Mouse (Mus musculus) hindbrain, embryonic 15.5 days (tissue): ENCODE measurements around the gene Ush2a. TPM values are rescaled to one million over a fixed set of nuclear protein-coding genes. Genes with fewer than 3 reads are reported as not detected.

Experiments
- ATAC-seq: fragments of 200-750 bp; cut with Nextera tagmentation; 2 replicates; pipeline ENCODE4 v1.8.0; 2017; ENCODE audit warnings: low read depth, moderate number of reproducible peaks, moderate TSS enrichment; ENCODE audit not compliant: low FRiP score
- H3K27ac ChIP-seq: fragments of 300-500 bp; sonication (generic); replicated peaks from 2 replicates; pipeline ENCODE4 v1.5.1; 2015; ENCODE audit warnings: mild to moderate bottlenecking, inconsistent platforms
- H3K27me3 ChIP-seq: fragments of 300-500 bp; sonication (generic); 2 replicates; pipeline ENCODE4 v1.6.1; 2015; ENCODE audit warnings: control low read depth, inconsistent platforms
- H3K36me3 ChIP-seq: fragments of 300-500 bp; sonication (generic); 2 replicates; pipeline ENCODE4 v1.6.1; 2015; ENCODE audit warnings: control low read depth, inconsistent platforms
- H3K4me1 ChIP-seq: fragments of 300-500 bp; sonication (generic); replicated peaks from 2 replicates; pipeline ENCODE4 v1.6.1; 2015; ENCODE audit warnings: control low read depth, inconsistent platforms
- H3K4me2 ChIP-seq: fragments of 300-500 bp; sonication (generic); 2 replicates; pipeline ENCODE4 v1.6.1; 2015; ENCODE audit warnings: moderate library complexity, mild to moderate bottlenecking, inconsistent platforms
- H3K4me3 ChIP-seq: fragments of 300-500 bp; sonication (generic); 2 replicates; pipeline ENCODE4 v1.5.1; 2015; ENCODE audit warnings: mild to moderate bottlenecking, inconsistent platforms
- H3K9ac ChIP-seq: fragments of 300-500 bp; sonication (generic); 2 replicates; pipeline ENCODE4 v1.6.1; 2015; ENCODE audit warnings: inconsistent platforms
- H3K9me3 ChIP-seq: fragments of 300-500 bp; sonication (generic); 2 replicates; pipeline ENCODE4 v1.6.1; 2016; ENCODE audit warnings: control low read depth, inconsistent platforms
- WGBS: fragments of 180-500 bp; shearing (Covaris S2); methylation state at CpG from one replicate; pipeline ENCODE4 v1.1.7; 2015; 5-methylcytosine and 5-hydroxymethylcytosine counted together
- polyA plus RNA-seq: library from polyadenylated mRNA; unstranded; fragments of >200 nt; fragmentation: Nextera tagmentation; extraction: Ambion mirVana; gene quantifications from 2 replicates; pipeline ENCODE4 v1.2.1, GENCODE M21; 2015

Ush2a gene
- polyA plus RNA-seq, 1 experiment from 2014 or later, result 0.08 TPM

- no peak overlapping the region for H3K27ac ChIP-seq
- no peak overlapping the region for H3K9ac ChIP-seq
- H3K36me3 ChIP-seq, result no peaks in the 10 kb centered on the region
- H3K4me3 ChIP-seq, result no peak overlapping the region
- H3K9me3 ChIP-seq, result no peaks in the 10 kb centered on the region
- ATAC-seq, result no peak
- 58% methylated on average over 5 of the region's 5 CpGs for WGBS
- H3K27me3 ChIP-seq, result no peaks in the 10 kb centered on the region
- no peaks in the 10 kb centered on the region for H3K4me1 ChIP-seq
- no peak overlapping the region for H3K4me2 ChIP-seq
These were observed 243.1 kb downstream of the Ush2a start for GRCm38 (mm10) chr1:188504958-188505357.

- Histone ChIP-seq H3K9ac (no peak overlapping the region), H3K9me3 (no peaks in the 10 kb centered on the region), H3K36me3 (no peaks in the 10 kb centered on the region), H3K4me3 (no peak overlapping the region), H3K4me2 (no peak overlapping the region), H3K27me3 (no peaks in the 10 kb centered on the region), H3K4me1 (no peaks in the 10 kb centered on the region), H3K27ac (no peak overlapping the region)
- 92% methylated on average over 8 of the region's 8 CpGs for WGBS
- no peak for ATAC-seq
These were observed 257.0 kb downstream of the Ush2a start for GRCm38 (mm10) chr1:188518792-188519191.

DNA sequence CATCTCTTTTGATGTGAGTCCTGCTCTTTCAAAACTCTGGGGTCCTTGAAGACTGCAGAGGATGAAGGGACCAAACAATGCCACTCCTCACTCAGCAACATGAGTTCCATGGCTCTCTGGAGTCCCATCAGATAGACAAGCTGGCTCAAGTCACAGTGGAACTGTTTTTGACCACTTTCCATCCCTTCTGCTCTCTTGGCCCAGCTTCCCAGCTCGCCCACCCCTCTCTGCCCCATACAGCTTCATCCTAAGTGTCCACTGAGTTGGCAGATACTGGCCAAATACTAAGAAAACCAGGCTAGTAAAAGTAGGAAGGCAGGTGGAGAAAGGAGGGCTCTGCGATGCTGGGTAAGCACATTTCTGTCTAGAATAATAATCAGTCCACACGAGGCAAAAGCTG lies 265.6 kb downstream of the Ush2a start:
- Histone ChIP-seq H3K36me3 (no peaks in the 10 kb centered on the region), H3K27ac (no peak overlapping the region), H3K4me2 (no peak overlapping the region), H3K4me1 (no peaks in the 10 kb centered on the region), H3K27me3 (no peaks in the 10 kb centered on the region), H3K9me3 (no peaks in the 10 kb centered on the region), H3K4me3 (no peak overlapping the region), H3K9ac (no peak overlapping the region)
- 67% methylated on average over 3 of the region's 3 CpGs for WGBS
- ATAC-seq, result no peak

DNA sequence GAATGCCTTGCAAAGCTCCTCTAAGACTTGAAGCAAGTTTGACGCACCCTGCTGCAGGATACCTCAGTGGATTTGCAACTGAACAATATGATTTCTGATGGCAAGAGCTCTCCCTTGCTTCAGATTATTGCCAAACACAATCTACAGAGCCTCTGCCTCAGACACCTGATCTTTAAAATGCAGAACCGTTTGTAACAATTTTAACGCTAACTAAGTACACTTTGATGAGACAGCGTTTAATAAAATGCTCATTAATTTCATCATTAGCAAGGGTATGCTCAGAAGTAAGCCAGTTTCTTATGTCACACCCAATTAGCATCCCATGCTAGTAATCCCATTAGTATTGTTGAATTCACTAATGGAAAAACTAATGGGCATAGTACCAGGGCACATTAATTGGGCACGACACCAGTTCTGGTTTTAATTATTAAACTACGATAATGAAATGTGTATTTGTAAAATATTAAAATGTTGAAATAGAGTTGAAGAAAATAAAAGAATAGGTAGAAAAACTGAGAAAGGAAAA lies 267.8 kb downstream of the Ush2a start:
- H3K9ac ChIP-seq, result no peak overlapping the region
- H3K36me3 ChIP-seq, result no peaks in the 10 kb centered on the region
- ATAC-seq, result no peak
- H3K9me3 ChIP-seq, result no peaks in the 10 kb centered on the region
- H3K4me3 ChIP-seq, result no peak overlapping the region
- H3K27ac ChIP-seq, result no peak overlapping the region
- H3K4me2 ChIP-seq, result no peak overlapping the region
- no peaks in the 10 kb centered on the region for H3K4me1 ChIP-seq
- 62% methylated on average over 6 of the region's 6 CpGs for WGBS
- H3K27me3 ChIP-seq, result no peaks in the 10 kb centered on the region

GRCm38 (mm10) chr1:188537021-188537420 lies 275.2 kb downstream of the Ush2a start:
- H3K9me3 ChIP-seq, result no peaks in the 10 kb centered on the region
- no peak overlapping the region for H3K9ac ChIP-seq
- H3K27ac ChIP-seq, result no peak overlapping the region
- no peak overlapping the region for H3K4me3 ChIP-seq
- WGBS, result 76% methylated on average over 1 of the region's 1 CpGs
- no peaks in the 10 kb centered on the region for H3K36me3 ChIP-seq
- no peaks in the 10 kb centered on the region for H3K4me1 ChIP-seq
- ATAC-seq, result no peak
- H3K4me2 ChIP-seq, result no peak overlapping the region
- no peaks in the 10 kb centered on the region for H3K27me3 ChIP-seq

GRCm38 (mm10) chr1:188539621-188540020 lies 277.8 kb downstream of the Ush2a start:
- Histone ChIP-seq H3K4me3 (no peak overlapping the region), H3K9ac (no peak overlapping the region), H3K27ac (no peak overlapping the region), H3K4me2 (no peak overlapping the region), H3K36me3 (no peaks in the 10 kb centered on the region), H3K27me3 (no peaks in the 10 kb centered on the region), H3K4me1 (no peaks in the 10 kb centered on the region), H3K9me3 (no peaks in the 10 kb centered on the region)
- no peak for ATAC-seq
- 97% methylated on average over 5 of the region's 5 CpGs for WGBS

GRCm38 (mm10) chr1:188541492-188541891 lies 279.7 kb downstream of the Ush2a start:
- WGBS, result 90% methylated on average over 3 of the region's 3 CpGs

GRCm38 (mm10) chr1:188543364-188543763 lies 281.5 kb downstream of the Ush2a start:
- no peak overlapping the region for H3K9ac ChIP-seq
- H3K4me3 ChIP-seq, result no peak overlapping the region
- H3K4me1 ChIP-seq, result no peaks in the 10 kb centered on the region
- no peak for ATAC-seq
- H3K36me3 ChIP-seq, result no peaks in the 10 kb centered on the region
- no peak overlapping the region for H3K27ac ChIP-seq
- no peaks in the 10 kb centered on the region for H3K9me3 ChIP-seq
- 28% methylated on average over 1 of the region's 1 CpGs for WGBS
- H3K27me3 ChIP-seq, result no peaks in the 10 kb centered on the region
- H3K4me2 ChIP-seq, result no peak overlapping the region

More at GRCm38 (mm10) chr1:188541492-188541891, 279.7 kb downstream of the Ush2a start:
- H3K4me2 ChIP-seq, result no peak overlapping the region
- H3K36me3 ChIP-seq, result no peaks in the 10 kb centered on the region
- no peaks in the 10 kb centered on the region for H3K27me3 ChIP-seq
- no peak overlapping the region for H3K27ac ChIP-seq
- no peak for ATAC-seq
- no peak overlapping the region for H3K4me3 ChIP-seq
- H3K9me3 ChIP-seq, result no peaks in the 10 kb centered on the region
- no peaks in the 10 kb centered on the region for H3K4me1 ChIP-seq
- H3K9ac ChIP-seq, result no peak overlapping the region

DNA sequence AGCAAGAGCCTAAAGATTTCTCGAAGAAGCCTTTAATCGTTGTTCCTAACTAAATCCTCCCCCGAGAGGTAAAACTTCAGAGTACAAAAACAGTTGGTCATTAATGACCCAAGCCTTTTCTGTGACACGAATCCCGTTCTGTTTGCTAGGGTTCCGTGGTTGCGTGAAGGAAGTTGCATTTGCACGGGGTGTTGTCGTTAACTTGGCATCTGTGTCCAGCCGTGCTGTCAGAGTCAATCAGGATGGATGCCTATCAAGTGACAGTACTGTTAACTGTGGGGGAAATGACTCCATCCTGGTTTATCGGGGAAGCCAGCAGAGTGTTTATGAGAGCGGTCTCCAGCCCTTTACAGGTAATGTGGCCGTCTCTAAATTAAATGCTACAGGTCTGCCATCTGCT lies 287.9 kb downstream of the Ush2a start:
- Histone ChIP-seq H3K9ac (no peak overlapping the region), H3K27ac (no peak overlapping the region), H3K4me1 (no peaks in the 10 kb centered on the region), H3K9me3 (no peaks in the 10 kb centered on the region), H3K4me2 (no peak overlapping the region), H3K4me3 (no peak overlapping the region), H3K36me3 (no peaks in the 10 kb centered on the region), H3K27me3 (no peaks in the 10 kb centered on the region)
- WGBS, result 63% methylated on average over 13 of the region's 13 CpGs
- no peak for ATAC-seq

DNA sequence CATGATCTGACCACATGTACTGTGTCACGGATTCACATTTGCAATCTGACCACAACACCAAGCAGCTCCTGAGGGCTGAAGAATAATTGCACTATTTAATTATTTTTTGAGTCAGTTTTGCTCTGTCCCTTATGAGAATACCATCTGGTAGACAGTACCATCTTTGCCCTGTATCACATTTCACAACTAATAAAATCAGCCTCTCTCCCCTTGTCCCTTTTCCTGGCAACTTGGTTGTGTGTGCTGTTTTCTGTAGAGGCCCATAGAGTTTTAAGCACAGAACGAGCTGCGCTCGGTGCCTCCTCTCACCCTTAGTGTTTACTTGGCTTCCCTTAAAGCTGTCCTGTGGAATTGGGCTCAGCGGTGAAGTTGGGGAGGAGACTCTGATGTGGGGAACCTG lies 290.0 kb downstream of the Ush2a start:
- Histone ChIP-seq H3K9me3 (no peaks in the 10 kb centered on the region), H3K4me3 (no peak overlapping the region), H3K27me3 (no peaks in the 10 kb centered on the region), H3K27ac (no peak overlapping the region), H3K4me2 (no peak overlapping the region), H3K9ac (no peak overlapping the region), H3K4me1 (no peaks in the 10 kb centered on the region), H3K36me3 (no peaks in the 10 kb centered on the region)
- no peak for ATAC-seq
- WGBS, result 81% methylated on average over 5 of the region's 5 CpGs

GRCm38 (mm10) chr1:188558911-188559310 lies 297.1 kb downstream of the Ush2a start:
- WGBS, result 44% methylated on average over 2 of the region's 2 CpGs
- ATAC-seq, result no peak
- H3K27me3 ChIP-seq, result no peaks in the 10 kb centered on the region

GRCm38 (mm10) chr1:188566229-188566628 lies 304.4 kb downstream of the Ush2a start:
- H3K4me2 ChIP-seq, result no peak overlapping the region
- no peak overlapping the region for H3K27ac ChIP-seq
- 90% methylated on average over 5 of the region's 5 CpGs for WGBS
- no peaks in the 10 kb centered on the region for H3K9me3 ChIP-seq
- H3K27me3 ChIP-seq, result no peaks in the 10 kb centered on the region
- no peak overlapping the region for H3K9ac ChIP-seq
- no peak overlapping the region for H3K4me3 ChIP-seq
- no peaks in the 10 kb centered on the region for H3K36me3 ChIP-seq
- ATAC-seq, result no peak
- no peaks in the 10 kb centered on the region for H3K4me1 ChIP-seq

More at GRCm38 (mm10) chr1:188558911-188559310, 297.1 kb downstream of the Ush2a start:
- H3K4me1 ChIP-seq, result no peaks in the 10 kb centered on the region
- H3K4me2 ChIP-seq, result no peak overlapping the region
- no peak overlapping the region for H3K27ac ChIP-seq
- H3K9ac ChIP-seq, result no peak overlapping the region
- no peaks in the 10 kb centered on the region for H3K9me3 ChIP-seq
- no peaks in the 10 kb centered on the region for H3K36me3 ChIP-seq
- H3K4me3 ChIP-seq, result no peak overlapping the region

- 61% methylated on average over 4 of the region's 4 CpGs for WGBS
- Histone ChIP-seq H3K4me3 (no peak overlapping the region), H3K4me1 (no peaks in the 10 kb centered on the region), H3K27ac (no peak overlapping the region), H3K27me3 (no peaks in the 10 kb centered on the region), H3K9me3 (no peaks in the 10 kb centered on the region), H3K4me2 (no peak overlapping the region), H3K9ac (no peak overlapping the region), H3K36me3 (no peaks in the 10 kb centered on the region)
- no peak for ATAC-seq
These were observed 305.7 kb downstream of the Ush2a start for GRCm38 (mm10) chr1:188567486-188567885.
